Mouse (Mus musculus) lung, adult 2 months (tissue): ENCODE data around the gene Gm27029. TPM values are rescaled to one million over a fixed set of nuclear protein-coding genes. Genes with fewer than 3 reads are reported as not detected.
A peak's percentile ranks its signal among the peaks of the same experiment; 100 is the strongest.
"Not testable (repeated sequence)": the region's sequence is repeated elsewhere in the genome, so short reads cannot be mapped to it uniquely, and the experiment has no call there.

Experiments used
- DNase-seq: peaks from one replicate; pipeline ENCODE4 v3.0.0; 2022
- H3K4me1 ChIP-seq: fragments of 200-500 bp; 2 replicates; pipeline ENCODE4 v1.6.1; 2011; ENCODE audit warnings: low read length; ENCODE audit not compliant: control insufficient read depth, insufficient read depth
- H3K4me3 ChIP-seq: fragments of 200-500 bp; replicated peaks from 2 replicates; pipeline ENCODE3; 2011; ENCODE audit warnings: low read depth, mild to moderate bottlenecking, control low read depth, low read length; ENCODE audit errors: extremely low read depth
- CTCF ChIP-seq: fragments of 200-500 bp; IDR thresholded peaks from 2 replicates; pipeline ENCODE4 v1.5.1; 2011; ENCODE audit warnings: mild to moderate bottlenecking, low read length, control low read depth; ENCODE audit not compliant: insufficient read depth
- POLR2A ChIP-seq: fragments of 200-500 bp; IDR thresholded peaks from 2 replicates; pipeline ENCODE4 v1.6.1; 2011; ENCODE audit warnings: low read depth, mild to moderate bottlenecking, control low read depth, low read length, borderline replicate concordance; ENCODE audit errors: extremely low read depth
- WGBS: fragments of 180-500 bp; shearing (Covaris S2); methylation state at CpG from one replicate; pipeline ENCODE4 v1.1.7; 2018; 5-methylcytosine and 5-hydroxymethylcytosine counted together
- polyA plus RNA-seq: library from polyadenylated mRNA; depleted of rRNA; stranded (reverse); fragments of >200 nt; gene quantifications from 2 replicates; pipeline ENCODE4 v1.2.3, GENCODE M21; 2012

The Gm27029 gene
- polyA plus RNA-seq, 1 experiment, result 0.22 TPM

- peaks cover 6% of the 10 kb centered on the region for H3K4me1 ChIP-seq
- under 1% methylated on average over 53 of the region's 54 CpGs for WGBS
- peak overlapping the region; percentile 87 for H3K4me3 ChIP-seq
- TF ChIP-seq CTCF (peak; percentile 31), POLR2A (no peak)
- peak; percentile 74 for DNase-seq
Observed at GRCm38 (mm10) chr11:101467477-101468262, 43.1 kb upstream of the Gm27029 start.

- 52% methylated on average over 5 of the region's 5 CpGs for WGBS
Observed at GRCm38 (mm10) chr11:101466552-101466950, 42.0 kb upstream of the Gm27029 start.

GRCm38 (mm10) chr11:101465869-101466551 is 41.4 kb upstream of the Gm27029 start, which contains the start of gene Vat1:
Gene Vat1, minus strand, starts transcription at chr11:101466230.
- H3K4me1 ChIP-seq, result peaks cover 6% of the 10 kb centered on the region
- TF ChIP-seq POLR2A (peak; percentile 89; the same call in 1 of the 2 replicates), CTCF (no peak)
- H3K4me3 ChIP-seq, result peak within 1 kb of the TSS; percentile 96
- WGBS, result under 1% methylated on average over 60 of the region's 60 CpGs
- peak; percentile 74 for DNase-seq

More at GRCm38 (mm10) chr11:101466552-101466950, 42.0 kb upstream of the Gm27029 start:
- not testable (repeated sequence) for H3K4me3 ChIP-seq, H3K4me1 ChIP-seq, DNase-seq

GRCm38 (mm10) chr11:101465101-101465868 is 40.7 kb upstream of the Gm27029 start:
- DNase-seq, result peak; percentile 70
- Histone ChIP-seq H3K4me1 (peaks cover 6% of the 10 kb centered on the region), H3K4me3 (peak overlapping the region; percentile 96)
- no peak for TF ChIP-seq CTCF
- no peak for TF ChIP-seq POLR2A
- WGBS, result under 1% methylated on average over 51 of the region's 51 CpGs

- DNase-seq, result peak; percentile 39
- Histone ChIP-seq H3K4me1 (peaks cover 15% of the 10 kb centered on the region), H3K4me3 (peak within 1 kb of the TSS; percentile 96)
- WGBS, result 8% methylated on average over 12 of the region's 12 CpGs
- no peak for TF ChIP-seq CTCF
- no peak for TF ChIP-seq POLR2A
Observed at GRCm38 (mm10) chr11:101464211-101465100, 39.9 kb upstream of the Gm27029 start, which contains the start of gene Rnd2. Gene Rnd2, plus strand, starts transcription at chr11:101464999.

GRCm38 (mm10) chr11:101462583-101463440 is 38.2 kb upstream of the Gm27029 start:
- 22% methylated on average over 13 of the region's 13 CpGs for WGBS

GRCm38 (mm10) chr11:101462141-101462540 is 37.5 kb upstream of the Gm27029 start:
- TF ChIP-seq CTCF (no peak), POLR2A (no peak)
- WGBS, result 90% methylated on average over 14 of the region's 14 CpGs
- no peak overlapping the region for H3K4me3 ChIP-seq
- H3K4me1 ChIP-seq, result peaks cover 15% of the 10 kb centered on the region
- DNase-seq, result no peak

More at GRCm38 (mm10) chr11:101462583-101463440, 38.2 kb upstream of the Gm27029 start:
- TF ChIP-seq CTCF, result no peak
- TF ChIP-seq POLR2A, result no peak
- H3K4me3 ChIP-seq, result no peak overlapping the region
- peaks cover 17% of the 10 kb centered on the region for H3K4me1 ChIP-seq
- DNase-seq, result no peak

GRCm38 (mm10) chr11:101460321-101460720 is 35.7 kb upstream of the Gm27029 start:
- TF ChIP-seq CTCF (no peak), POLR2A (no peak)
- Histone ChIP-seq H3K4me1 (peaks cover 15% of the 10 kb centered on the region; the same call in 1 of the 2 replicates), H3K4me3 (no peak overlapping the region)
- DNase-seq, result no peak
- 81% methylated on average over 15 of the region's 15 CpGs for WGBS
